Mouse (Mus musculus) left cerebral cortex, postnatal 36 days (tissue): Measurements from ENCODE around the gene Mrps5. TPM values are rescaled to one million over a fixed set of nuclear protein-coding genes. Genes with fewer than 3 reads are reported as not detected.

Source experiments
- DNase-seq, 2 experiments: peaks; one replicate each; pipeline ENCODE4 v3.0.0; 2021 to 2022; ENCODE audit warnings: low spot score in 2 of 2, mixed read lengths in 1 of 2
- intact Hi-C: fragments of 180-260 bp; cut with DNase I; formaldehyde crosslinking; loops from one replicate; pipeline ENCODE4 v1.15.1; 2025
- total RNA-seq, 2 experiments: library from RNA; stranded (reverse); gene quantifications; 2 replicates each; pipeline ENCODE4 v1.2.3; 2021

Gene Mrps5
- total RNA-seq, 2 experiments from 2014 or later = 80.0 to 102 TPM

- intact Hi-C loops = no loop called here
Observed at GRCm38 (mm10) chr2:127656086-127656720, 69.2 kb downstream of the Mrps5 start, which contains the start of gene Mal. Gene Mal, minus strand, starts transcription at chr2:127656695.

More at GRCm38 (mm10) chr2:127656086-127656720, 69.2 kb downstream of the Mrps5 start, which contains the start of gene Mal:
- DNase-seq = peak; percentile 11 to 14

Other genes starting within 250 kb of the Mrps5 start
- not detected for gene Astl, start 248.6 kb upstream of the Mrps5 start, total RNA-seq
- gene Adra2b, start 224.0 kb upstream of the Mrps5 start, total RNA-seq = under 1 TPM; 0.25 to 0.97 TPM
- gene Gpat2, start 162.0 kb upstream of the Mrps5 start, total RNA-seq = under 1 TPM in 1 of 2 experiments, not detected in 1; 0.63 TPM
- gene Fahd2a, start 142.7 kb upstream of the Mrps5 start, total RNA-seq = 10 to 100 TPM; 21.2 to 21.9 TPM
- gene Kcnip3, start 65.1 kb upstream of the Mrps5 start, total RNA-seq = 100 to 1,000 TPM; 130 to 133 TPM
- gene Prom2, start 45.8 kb upstream of the Mrps5 start, total RNA-seq = under 1 TPM; 0.11 to 0.17 TPM
- 1 to 10 TPM; 7.6 to 8.6 TPM for gene Zfp661, start 128 bp upstream of the Mrps5 start, total RNA-seq
- gene Mal, start 69.5 kb downstream of the Mrps5 start, total RNA-seq = 100 to 1,000 TPM; 106 to 160 TPM
- gene Mall, start 142.7 kb downstream of the Mrps5 start, total RNA-seq = under 1 TPM; 0.66 to 0.67 TPM
- 10 to 100 TPM; 16.9 to 19.7 TPM for gene Nphp1, start 201.7 kb downstream of the Mrps5 start, total RNA-seq
- gene Mtln, start 205.3 kb downstream of the Mrps5 start, total RNA-seq = 10 to 100 TPM; 43.6 to 50.5 TPM
- gene Bub1, start 244.6 kb downstream of the Mrps5 start, total RNA-seq = under 1 TPM in 1 of 2 experiments, not detected in 1; 0.25 TPM